Mouse (Mus musculus): ENCODE results near the gene Rnf157. TPM values are rescaled to one million over a fixed set of nuclear protein-coding genes. Genes with fewer than 3 reads are reported as not detected.

Gene Rnf157
- polyA plus RNA-seq, 1 experiment, result 7.2 TPM

- Histone ChIP-seq H3K36me3 (ENCODE audit: control insufficient read depth, insufficient read depth, low read length) (no peaks in the 10 kb centered on the region), H3K4me3 (ENCODE audit: control insufficient read depth, low read depth, low read length) (no peak overlapping the region), H3K27me3 (ENCODE audit: control insufficient read depth, insufficient read depth, low read length) (no peaks in the 10 kb centered on the region), H3K4me1 (ENCODE audit: control insufficient read depth, insufficient read depth, low read length) (no peaks in the 10 kb centered on the region), H3K27ac (ENCODE audit: control insufficient read depth, insufficient read depth, low read depth, low read length) (no peak overlapping the region)
- no peak for TF ChIP-seq POLR2A (IDR thresholded peaks at IDR 0.05; ENCODE audit: control insufficient read depth, low read depth, low read length)
- no peak for TF ChIP-seq CTCF (IDR thresholded peaks at IDR 0.05; ENCODE audit: control insufficient read depth, insufficient read depth, insufficient replicate concordance, low read depth, low read length)
These were observed 9.7 kb upstream of the Rnf157 start for GRCm38 (mm10) chr11:116422562-116422961.

GRCm38 (mm10) chr11:116421102-116421501 lies 8.3 kb upstream of the Rnf157 start:
- Histone ChIP-seq H3K27me3 (ENCODE audit: control insufficient read depth, insufficient read depth, low read length) (no peaks in the 10 kb centered on the region), H3K27ac (ENCODE audit: control insufficient read depth, insufficient read depth, low read depth, low read length) (no peak overlapping the region), H3K36me3 (ENCODE audit: control insufficient read depth, insufficient read depth, low read length) (no peaks in the 10 kb centered on the region), H3K4me1 (ENCODE audit: control insufficient read depth, insufficient read depth, low read length) (no peaks in the 10 kb centered on the region), H3K4me3 (ENCODE audit: control insufficient read depth, low read depth, low read length) (no peak overlapping the region)
- TF ChIP-seq POLR2A (IDR thresholded peaks at IDR 0.05; ENCODE audit: control insufficient read depth, low read depth, low read length), result no peak
- TF ChIP-seq CTCF (IDR thresholded peaks at IDR 0.05; ENCODE audit: control insufficient read depth, insufficient read depth, insufficient replicate concordance, low read depth, low read length), result no peak

- H3K4me3 ChIP-seq (ENCODE audit: control insufficient read depth, low read depth, low read length), result no peak overlapping the region
These were observed 6.1 kb upstream of the Rnf157 start for GRCm38 (mm10) chr11:116418841-116419462.

DNA sequence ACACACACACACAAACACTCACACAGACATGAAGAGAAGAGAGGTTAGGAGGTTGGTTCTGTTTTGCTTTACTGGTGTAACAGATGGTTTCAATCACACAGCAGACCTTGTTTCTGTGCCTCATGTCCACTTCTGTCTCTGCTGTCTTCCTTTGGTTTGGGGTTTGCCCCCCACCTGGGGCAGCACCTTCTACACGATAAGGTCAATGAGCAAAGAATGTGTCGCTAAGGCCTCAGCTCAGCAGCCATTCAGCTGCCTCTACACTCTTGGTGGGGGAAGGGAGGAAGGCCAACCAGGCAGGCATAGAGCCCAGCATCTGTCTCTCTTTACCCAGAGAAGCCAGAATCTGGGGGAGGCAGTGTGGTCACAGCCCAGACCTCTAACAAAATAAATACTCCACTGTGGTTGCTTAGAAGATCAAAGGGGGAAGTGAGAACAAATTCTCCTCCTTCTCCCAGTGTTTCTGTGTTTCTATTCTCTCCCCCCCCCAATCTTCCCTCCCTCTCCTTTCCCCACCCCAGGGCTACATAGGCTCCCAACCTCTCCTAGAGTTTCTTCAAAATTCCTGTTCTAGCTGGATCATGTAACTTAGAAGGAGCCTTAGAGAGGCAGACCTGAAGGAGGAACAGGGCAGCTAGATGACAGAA lies 5.5 kb upstream of the Rnf157 start:
- H3K27me3 ChIP-seq (ENCODE audit: control insufficient read depth, insufficient read depth, low read length), result no peaks in the 10 kb centered on the region
- H3K36me3 ChIP-seq (ENCODE audit: control insufficient read depth, insufficient read depth, low read length), result no peaks in the 10 kb centered on the region
- H3K4me1 ChIP-seq (ENCODE audit: control insufficient read depth, insufficient read depth, low read length), result peaks cover 3% of the 10 kb centered on the region
- TF ChIP-seq POLR2A (IDR thresholded peaks at IDR 0.05; ENCODE audit: control insufficient read depth, low read depth, low read length), result no peak
- TF ChIP-seq CTCF (IDR thresholded peaks at IDR 0.05; ENCODE audit: control insufficient read depth, insufficient read depth, insufficient replicate concordance, low read depth, low read length), result no peak
- no peak overlapping the region for H3K4me3 ChIP-seq (ENCODE audit: control insufficient read depth, low read depth, low read length)
- H3K27ac ChIP-seq (ENCODE audit: control insufficient read depth, insufficient read depth, low read depth, low read length), result no peak overlapping the region

More at GRCm38 (mm10) chr11:116418841-116419462, 6.1 kb upstream of the Rnf157 start:
- Histone ChIP-seq H3K27me3 (ENCODE audit: control insufficient read depth, insufficient read depth, low read length) (no peaks in the 10 kb centered on the region), H3K36me3 (ENCODE audit: control insufficient read depth, insufficient read depth, low read length) (no peaks in the 10 kb centered on the region), H3K27ac (ENCODE audit: control insufficient read depth, insufficient read depth, low read depth, low read length) (no peak overlapping the region), H3K4me1 (ENCODE audit: control insufficient read depth, insufficient read depth, low read length) (no peaks in the 10 kb centered on the region; the same call in 1 of the 2 replicates)
- TF ChIP-seq POLR2A (IDR thresholded peaks at IDR 0.05; ENCODE audit: control insufficient read depth, low read depth, low read length), result no peak
- no peak for TF ChIP-seq CTCF (IDR thresholded peaks at IDR 0.05; ENCODE audit: control insufficient read depth, insufficient read depth, insufficient replicate concordance, low read depth, low read length)

GRCm38 (mm10) chr11:116417054-116417453 lies 4.2 kb upstream of the Rnf157 start:
- Histone ChIP-seq H3K4me1 (ENCODE audit: control insufficient read depth, insufficient read depth, low read length) (peaks cover 9% of the 10 kb centered on the region), H3K27me3 (ENCODE audit: control insufficient read depth, insufficient read depth, low read length) (no peaks in the 10 kb centered on the region), H3K4me3 (ENCODE audit: control insufficient read depth, low read depth, low read length) (no peak overlapping the region), H3K36me3 (ENCODE audit: control insufficient read depth, insufficient read depth, low read length) (no peaks in the 10 kb centered on the region), H3K27ac (ENCODE audit: control insufficient read depth, insufficient read depth, low read depth, low read length) (no peak overlapping the region)
- TF ChIP-seq POLR2A (IDR thresholded peaks at IDR 0.05; ENCODE audit: control insufficient read depth, low read depth, low read length) (no peak), CTCF (IDR thresholded peaks at IDR 0.05; ENCODE audit: control insufficient read depth, insufficient read depth, insufficient replicate concordance, low read depth, low read length) (no peak)

DNA sequence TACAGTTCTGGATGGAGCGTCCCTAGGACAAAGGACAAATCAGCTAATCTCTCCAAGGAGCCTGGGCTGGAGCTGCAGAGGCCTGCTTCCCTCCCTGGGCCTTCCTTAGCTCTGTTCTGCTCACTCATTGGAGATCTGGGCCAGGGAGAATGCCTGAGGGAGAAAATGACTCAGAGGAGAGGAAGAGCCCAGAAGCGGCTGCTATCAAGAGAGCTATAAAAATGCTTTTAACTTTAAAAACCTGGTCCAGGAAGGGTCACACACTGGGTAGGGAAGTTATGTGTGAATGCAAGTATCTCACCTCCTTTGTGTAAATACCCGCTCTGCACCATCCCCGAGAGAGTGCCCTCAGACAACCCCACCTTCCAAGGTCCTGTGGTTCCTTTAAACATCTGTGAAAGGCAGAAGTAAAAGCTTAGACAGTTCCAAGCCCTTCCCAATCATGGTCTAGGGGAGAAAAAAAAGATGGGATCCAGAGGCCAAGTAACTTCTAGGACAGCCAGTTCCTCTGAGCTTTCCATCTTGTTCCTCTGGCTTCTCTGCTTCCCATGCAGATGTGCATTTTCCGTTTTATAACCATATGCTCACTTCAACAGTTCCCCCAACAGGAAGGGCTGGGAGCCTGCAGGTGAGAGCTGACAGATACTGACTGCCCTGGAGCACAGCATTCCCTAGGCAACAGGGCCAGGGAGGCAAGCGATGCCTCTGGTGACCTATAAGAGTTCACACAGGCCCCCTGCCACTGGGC lies 3.5 kb upstream of the Rnf157 start:
- Histone ChIP-seq H3K4me3 (ENCODE audit: control insufficient read depth, low read depth, low read length) (no peak overlapping the region), H3K27ac (ENCODE audit: control insufficient read depth, insufficient read depth, low read depth, low read length) (no peak overlapping the region), H3K27me3 (ENCODE audit: control insufficient read depth, insufficient read depth, low read length) (no peaks in the 10 kb centered on the region), H3K36me3 (ENCODE audit: control insufficient read depth, insufficient read depth, low read length) (no peaks in the 10 kb centered on the region), H3K4me1 (ENCODE audit: control insufficient read depth, insufficient read depth, low read length) (peaks cover 13% of the 10 kb centered on the region)
- no peak for TF ChIP-seq POLR2A (IDR thresholded peaks at IDR 0.05; ENCODE audit: control insufficient read depth, low read depth, low read length)
- no peak for TF ChIP-seq CTCF (IDR thresholded peaks at IDR 0.05; ENCODE audit: control insufficient read depth, insufficient read depth, insufficient replicate concordance, low read depth, low read length)

DNA sequence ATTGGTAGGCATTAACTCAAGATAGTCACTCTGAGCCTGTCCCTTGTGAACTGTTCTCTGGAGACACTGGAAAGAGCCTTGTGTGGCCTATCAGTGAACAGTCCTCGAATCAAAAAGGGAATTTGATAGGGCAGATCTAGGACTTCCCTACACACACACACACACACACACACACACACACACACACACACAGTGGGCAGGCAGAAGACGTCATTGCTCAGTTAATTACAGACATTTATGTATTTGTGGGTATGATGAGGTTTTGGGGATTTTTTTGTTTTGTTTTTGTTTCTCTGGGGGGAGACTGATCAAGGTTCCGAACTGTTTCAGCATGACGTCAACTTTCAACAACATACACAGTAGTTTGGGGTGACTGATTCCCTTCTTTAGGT lies 795 bp upstream of the Rnf157 start:
- H3K27ac ChIP-seq (ENCODE audit: control insufficient read depth, insufficient read depth, low read depth, low read length), result peak overlapping the region; percentile 55
- no peaks in the 10 kb centered on the region for H3K27me3 ChIP-seq (ENCODE audit: control insufficient read depth, insufficient read depth, low read length)
- TF ChIP-seq POLR2A (IDR thresholded peaks at IDR 0.05; ENCODE audit: control insufficient read depth, low read depth, low read length) (no peak), CTCF (IDR thresholded peaks at IDR 0.05; ENCODE audit: control insufficient read depth, insufficient read depth, insufficient replicate concordance, low read depth, low read length) (no peak)
- no peaks in the 10 kb centered on the region for H3K36me3 ChIP-seq (ENCODE audit: control insufficient read depth, insufficient read depth, low read length)
- H3K4me3 ChIP-seq (ENCODE audit: control insufficient read depth, low read depth, low read length), result peak overlapping the region; percentile 88; the same call in 1 of the 2 replicates
- peaks cover 13% of the 10 kb centered on the region for H3K4me1 ChIP-seq (ENCODE audit: control insufficient read depth, insufficient read depth, low read length)
